Mouse (Mus musculus): ENCODE data around the gene Fam208a.
A peak's percentile ranks its signal among the peaks of the same experiment; 100 is the strongest.

GRCm38 (mm10) chr14:27493516-27493915 lies 64.9 kb downstream of the Fam208a start:
- no peak for TF ChIP-seq MYC (IDR thresholded peaks at IDR 0.05; ENCODE audit: low read depth, low read length)
- no peak for TF ChIP-seq MAX (IDR thresholded peaks at IDR 0.05; ENCODE audit: low read length)
- TF ChIP-seq TBP (conservative IDR thresholded peaks at IDR 0.05; ENCODE audit: low read depth, low read length): no peak
- 0 out of 4 replicates have a peak, but pooled peaks of 1 of the 2 experiments have one; percentile 10 for TF ChIP-seq CTCF (conservative IDR thresholded peaks at IDR 0.05 in 1 of 2, IDR thresholded peaks at IDR 0.05 in 1 of 2; ENCODE audit: low read depth in 2 of 2, low read length in 2 of 2)
- no peak for TF ChIP-seq JUN (IDR thresholded peaks at IDR 0.05; ENCODE audit: insufficient read depth, low read depth, low read length)
- no peak for TF ChIP-seq NRF1 (IDR thresholded peaks at IDR 0.05; ENCODE audit: low read depth, low read length)

All from CH12.LX (cell line).